Mouse (Mus musculus): ENCODE measurements at regions not wholly inside any gene's neighbourhood (a gene's known extent, or its start where the extent isn't known, plus 50 kb on each side); places are given as distances from the start of the nearest gene placed in this dataset.

DNA sequence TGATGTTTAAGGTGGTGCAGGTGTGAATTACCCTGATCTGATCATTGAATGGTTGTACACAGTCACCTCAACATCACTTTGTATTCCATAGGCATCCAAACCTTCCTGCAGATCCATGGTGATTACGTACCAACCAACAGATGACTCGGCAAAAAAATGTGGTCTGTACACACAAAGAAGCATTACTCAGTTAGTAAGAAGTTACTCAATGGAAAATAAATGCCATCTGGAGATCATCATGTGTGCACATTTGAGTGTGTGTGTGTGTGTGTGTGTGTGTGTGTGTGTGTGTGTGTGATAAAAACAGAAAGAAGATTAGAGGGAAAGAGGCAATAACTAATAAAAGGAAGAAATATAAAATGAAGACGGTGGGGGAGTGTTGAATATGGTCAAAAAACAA is 1512.2 kb upstream of the Gm6569 start:
- DNase-seq, result no peak

- no peak for DNase-seq
These were observed 1511.2 kb upstream of the Gm6569 start for GRCm38 (mm10) chr15:72323158-72323557.

DNA sequence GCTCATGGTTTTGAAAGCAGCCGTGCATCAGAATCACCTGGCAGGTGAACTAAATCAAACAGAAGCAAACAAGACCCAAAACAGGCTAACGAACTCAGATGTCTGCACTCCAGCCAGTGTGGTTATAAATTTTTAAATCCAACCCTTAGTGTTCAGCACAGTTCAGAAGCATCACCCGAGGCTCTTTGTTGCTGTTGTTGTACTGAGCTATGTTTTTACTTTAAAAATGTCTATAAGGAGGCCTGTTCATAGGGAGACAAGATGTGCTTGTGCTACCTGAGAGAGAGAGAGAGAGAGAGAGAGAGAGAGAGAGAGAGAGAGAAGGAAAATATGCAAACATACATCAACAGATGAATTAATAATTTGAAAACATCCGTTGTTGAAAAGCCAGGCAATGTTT is 1503.1 kb upstream of the Gm6569 start:
- DNase-seq, result no peak

DNA sequence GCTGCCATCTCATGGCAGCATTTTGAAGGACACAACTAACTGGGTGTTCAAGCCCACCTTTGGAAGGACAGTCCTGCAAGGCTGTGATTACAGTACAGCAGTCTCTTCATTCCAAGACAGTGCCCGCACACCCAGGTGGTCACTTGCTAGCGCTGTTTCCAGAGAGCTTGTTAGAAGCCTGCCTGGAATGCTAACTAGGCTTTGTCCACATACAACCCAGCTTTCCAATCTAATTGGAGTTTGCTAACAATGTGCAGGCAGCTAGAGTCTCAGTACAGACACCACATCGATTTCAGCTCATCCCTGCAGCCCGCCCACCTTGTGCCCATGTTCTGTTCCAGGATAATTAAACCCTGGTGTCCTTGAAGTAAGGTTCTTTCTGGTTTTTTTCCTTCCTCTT is 1499.9 kb upstream of the Gm6569 start:
- DNase-seq, result no peak

DNA sequence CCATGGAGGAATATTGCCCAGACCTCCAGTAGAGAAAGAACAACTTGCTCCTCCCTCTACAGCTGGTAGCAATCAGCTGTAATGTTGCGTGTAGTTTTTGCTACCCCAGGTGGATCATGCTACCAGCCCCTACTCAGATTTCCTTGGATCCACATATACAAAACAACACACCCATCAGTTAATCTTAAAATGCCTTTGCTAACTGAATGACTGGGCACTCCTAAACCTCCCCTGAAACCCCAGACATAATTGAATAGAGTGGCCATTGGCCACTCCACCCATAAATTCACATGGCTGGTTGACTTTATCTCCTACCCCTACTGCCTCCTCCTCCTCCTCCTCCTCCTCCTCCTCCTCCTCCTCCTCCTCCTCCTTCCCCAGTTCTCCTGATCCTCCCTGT is 1494.7 kb upstream of the Gm6569 start:
- DNase-seq, result no peak

DNA sequence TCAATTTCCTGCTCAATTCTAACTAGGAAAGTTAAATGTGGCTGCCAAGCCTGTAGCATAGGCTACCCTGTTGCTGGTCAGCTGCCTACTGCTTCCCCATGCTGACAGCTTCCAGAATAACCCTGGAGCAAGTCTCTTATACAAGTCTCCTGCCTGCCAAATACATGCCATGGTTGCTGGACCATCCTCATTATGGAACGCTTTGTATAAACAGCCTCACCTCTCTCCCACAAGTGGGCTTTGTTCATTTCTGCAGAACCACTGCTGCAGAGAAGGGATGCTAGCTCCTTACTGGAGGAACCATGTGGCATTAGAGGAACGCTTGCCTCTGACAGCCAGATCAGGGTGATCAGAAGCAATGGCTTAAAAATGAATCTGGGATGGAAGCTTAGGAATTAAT is 1492.4 kb upstream of the Gm6569 start:
- DNase-seq, result no peak

- DNase-seq, result no peak
These were observed 1491.9 kb upstream of the Gm6569 start for GRCm38 (mm10) chr15:72342504-72342903.

DNA sequence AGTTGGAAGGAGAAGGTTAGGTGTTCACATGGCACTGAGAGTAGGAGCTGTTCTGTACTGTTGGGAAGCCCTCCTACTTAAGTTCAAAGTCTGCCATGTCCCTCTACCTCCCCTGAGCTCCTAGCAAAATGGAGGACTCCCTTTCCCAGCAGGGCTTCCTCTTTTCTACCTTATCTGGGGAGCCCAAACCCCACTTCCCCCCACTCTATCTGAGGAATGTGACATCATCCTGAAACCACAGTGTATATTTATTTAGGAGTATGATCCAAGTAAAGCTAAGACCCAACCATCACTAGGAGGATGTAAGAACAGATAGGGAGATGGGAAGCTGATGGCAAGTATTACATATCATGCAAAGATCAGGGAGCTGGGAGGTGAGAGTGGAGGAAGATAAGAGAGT is 1490.6 kb upstream of the Gm6569 start:
- DNase-seq, result no peak

GRCm38 (mm10) chr15:72353371-72353770 is 1481.0 kb upstream of the Gm6569 start:
- no peak for DNase-seq

- no peak for DNase-seq
These were observed 1478.7 kb upstream of the Gm6569 start for GRCm38 (mm10) chr15:72355626-72356025.

DNA sequence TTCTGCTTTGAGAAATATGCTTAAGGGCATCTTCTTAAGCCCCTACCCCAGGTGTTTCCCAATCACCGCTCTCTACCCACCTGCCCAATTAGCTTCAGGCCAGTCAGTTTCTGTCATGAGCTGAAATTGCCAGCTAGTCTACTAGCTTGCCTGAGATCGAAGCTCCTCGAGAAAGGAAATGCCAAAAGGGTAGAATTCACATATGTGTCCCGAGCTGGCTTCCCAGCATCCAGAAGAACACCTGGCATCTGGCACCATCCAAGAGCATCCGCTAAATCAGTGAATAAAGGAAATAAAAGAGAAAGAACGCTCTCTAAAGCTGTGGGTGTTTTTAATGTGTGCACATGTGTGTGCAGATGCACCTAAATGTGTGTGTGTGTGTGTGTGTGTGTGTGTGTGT is 1474.7 kb upstream of the Gm6569 start:
- DNase-seq, result peak; percentile 28

GRCm38 (mm10) chr15:72360049-72360448 is 1474.3 kb upstream of the Gm6569 start:
- peak; percentile 69 for DNase-seq

DNA sequence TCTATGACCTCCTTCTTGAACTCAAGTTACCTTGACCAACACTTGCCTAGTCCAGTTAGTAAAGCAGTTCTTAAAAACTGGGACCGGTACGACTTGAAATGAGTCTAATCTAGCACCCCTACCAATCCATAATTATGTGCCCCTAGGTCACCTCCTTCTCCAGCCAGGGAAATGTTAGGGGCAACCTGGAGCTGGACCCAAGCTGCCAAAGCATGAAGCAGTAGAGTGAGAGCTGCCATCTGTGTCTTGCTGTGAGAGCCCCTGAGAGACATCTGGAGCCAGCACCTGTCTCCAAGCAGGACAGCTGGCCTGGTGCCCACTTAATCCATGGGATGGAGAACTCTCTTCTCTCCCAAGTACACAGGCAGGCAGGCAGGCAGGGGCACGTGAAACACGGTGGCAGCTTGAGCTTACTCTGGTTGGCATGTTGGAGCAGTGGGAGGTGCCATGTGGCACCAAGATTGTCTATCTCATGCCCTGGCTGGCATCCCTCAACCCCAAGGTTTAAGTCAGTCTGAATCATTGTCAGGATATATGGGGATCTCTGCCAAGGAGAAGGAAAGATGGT is 1473.8 kb upstream of the Gm6569 start:
- peak; percentile 99 for DNase-seq

GRCm38 (mm10) chr15:72373041-72373440 is 1461.3 kb upstream of the Gm6569 start:
- DNase-seq, result no peak

DNA sequence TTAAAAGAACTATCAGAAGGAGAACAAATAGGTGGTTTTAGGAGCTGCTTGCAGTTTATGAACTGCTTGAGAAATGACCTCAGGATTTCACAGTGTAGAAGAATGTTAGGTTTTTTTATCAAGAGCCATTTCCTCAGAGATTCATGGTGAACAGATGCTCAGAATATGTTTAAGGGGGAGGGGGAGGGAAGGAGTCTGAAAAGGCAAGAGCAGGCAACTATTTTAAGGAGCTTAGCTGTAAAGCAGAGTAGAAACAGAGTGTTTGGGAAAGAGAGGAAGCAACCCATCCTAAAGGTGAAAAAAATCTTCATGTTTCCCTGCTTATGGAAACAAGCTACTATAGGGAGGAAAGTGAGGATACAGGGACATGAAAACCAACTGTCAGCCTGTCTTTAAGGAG is 1457.2 kb upstream of the Gm6569 start:
- no peak for DNase-seq

- no peak for DNase-seq
These were observed 1455.1 kb upstream of the Gm6569 start for GRCm38 (mm10) chr15:72379291-72379690.

DNA sequence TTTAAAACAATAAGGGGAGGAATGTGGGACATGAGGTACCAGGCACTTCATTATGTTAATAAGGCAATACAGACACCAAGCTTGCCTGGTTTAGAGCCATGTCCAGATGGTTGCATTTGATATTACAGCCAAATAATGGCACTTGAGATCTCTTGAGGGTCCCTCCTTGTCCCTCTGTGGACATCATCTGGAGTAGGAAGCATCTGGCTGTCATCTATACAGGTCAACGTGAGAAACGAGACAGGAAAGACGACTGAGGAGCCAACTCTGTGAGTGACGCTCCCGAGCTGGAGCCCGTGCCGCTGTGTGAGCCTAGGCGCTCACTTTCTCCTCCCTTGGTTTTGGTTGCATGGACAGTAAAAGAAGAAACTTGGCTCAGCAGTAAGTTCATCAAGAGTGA is 1453.2 kb upstream of the Gm6569 start:
- no peak for DNase-seq

GRCm38 (mm10) chr15:72381744-72382143 is 1452.6 kb upstream of the Gm6569 start:
- DNase-seq, result no peak

DNA sequence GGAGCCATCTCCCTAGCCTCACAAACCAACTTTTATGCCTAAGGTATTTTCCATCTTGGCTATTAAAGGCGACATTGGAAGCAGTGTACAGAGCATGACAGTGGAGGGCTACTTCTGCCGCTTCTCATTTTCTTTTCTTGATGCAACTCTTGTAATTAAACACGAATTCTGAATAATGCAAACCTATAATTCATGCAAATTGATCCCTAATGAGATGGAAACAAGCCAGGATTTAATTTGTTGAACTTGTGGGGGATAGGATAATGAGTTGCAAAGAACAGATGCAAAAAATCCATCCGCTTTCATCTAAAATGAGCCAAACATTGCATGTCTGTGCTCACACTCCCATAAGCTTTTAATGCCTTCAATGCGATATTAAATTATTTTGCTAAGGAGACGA is 1451.8 kb upstream of the Gm6569 start:
- DNase-seq, result no peak

DNA sequence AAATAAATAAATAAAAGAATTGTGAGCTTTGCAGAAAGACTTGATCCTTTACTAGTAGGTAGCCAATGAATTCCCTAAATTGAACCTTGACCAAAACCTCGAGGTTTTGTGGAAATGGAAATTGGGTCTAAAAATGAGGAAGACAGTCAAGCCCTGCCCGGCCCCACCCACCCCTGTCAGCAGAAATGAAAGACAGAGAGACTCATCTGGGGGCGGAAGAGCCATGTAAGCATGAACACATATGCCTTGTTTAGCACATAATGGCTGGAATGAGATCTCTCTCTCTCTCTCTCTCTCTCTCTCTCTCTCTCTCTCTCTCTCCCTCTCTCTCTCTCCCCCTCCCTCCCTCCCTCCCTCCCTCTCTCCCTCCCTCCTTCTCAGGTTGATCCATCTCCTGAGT is 1451.3 kb upstream of the Gm6569 start:
- DNase-seq, result no peak

GRCm38 (mm10) chr15:72383470-72383869 is 1450.9 kb upstream of the Gm6569 start:
- no peak for DNase-seq

DNA sequence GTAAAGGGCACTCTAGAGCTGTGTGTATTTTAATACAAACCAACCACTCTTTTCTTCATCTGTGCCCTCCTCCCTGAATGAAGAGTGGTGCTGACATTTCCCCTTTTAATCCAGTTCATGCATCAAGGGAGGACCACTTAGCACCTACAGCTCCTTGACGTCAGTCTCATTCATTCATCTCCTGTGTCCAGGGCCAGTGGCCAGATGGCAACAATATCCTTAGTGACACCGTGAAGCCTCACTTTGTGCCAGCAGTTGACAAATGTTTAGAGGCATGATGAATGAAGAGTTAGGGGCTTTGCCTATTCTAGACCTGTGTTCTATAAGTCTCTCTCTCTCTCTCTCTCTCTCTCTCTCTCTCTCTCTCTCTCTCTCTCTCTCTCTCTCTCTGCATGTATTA is 1441.1 kb upstream of the Gm6569 start:
- DNase-seq, result no peak

DNA sequence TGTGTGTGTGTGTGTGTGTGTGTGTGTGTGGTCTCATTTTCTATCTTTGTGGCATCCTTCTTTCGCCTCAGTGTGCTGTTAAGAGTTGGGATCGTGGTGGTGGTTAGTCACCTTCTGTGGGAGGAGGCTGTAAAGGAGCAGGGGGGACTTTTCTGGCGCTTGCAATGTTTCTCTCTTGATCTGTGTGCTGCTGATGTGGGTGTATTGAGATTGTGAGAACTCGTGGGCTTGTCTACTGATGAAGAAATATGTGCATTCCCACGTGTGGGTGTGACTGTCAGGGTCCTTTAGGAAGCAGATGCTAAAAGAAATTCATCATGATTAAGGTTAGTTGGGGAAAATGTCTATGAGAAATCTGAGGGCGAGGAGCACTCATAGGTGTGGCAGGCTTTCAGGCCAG is 1422.4 kb upstream of the Gm6569 start:
- no peak for DNase-seq

Data from cerebellum, adult 11 months (tissue).